Mouse (Mus musculus): ENCODE measurements at regions not wholly inside any gene's neighbourhood (a gene's known extent, or its start where the extent isn't known, plus 50 kb on each side); places are given as distances from the start of the nearest gene placed in this dataset.
"Not testable (repeated sequence)": the region's sequence is repeated elsewhere in the genome, so short reads cannot be mapped to it uniquely, and the experiment has no call there.

DNA sequence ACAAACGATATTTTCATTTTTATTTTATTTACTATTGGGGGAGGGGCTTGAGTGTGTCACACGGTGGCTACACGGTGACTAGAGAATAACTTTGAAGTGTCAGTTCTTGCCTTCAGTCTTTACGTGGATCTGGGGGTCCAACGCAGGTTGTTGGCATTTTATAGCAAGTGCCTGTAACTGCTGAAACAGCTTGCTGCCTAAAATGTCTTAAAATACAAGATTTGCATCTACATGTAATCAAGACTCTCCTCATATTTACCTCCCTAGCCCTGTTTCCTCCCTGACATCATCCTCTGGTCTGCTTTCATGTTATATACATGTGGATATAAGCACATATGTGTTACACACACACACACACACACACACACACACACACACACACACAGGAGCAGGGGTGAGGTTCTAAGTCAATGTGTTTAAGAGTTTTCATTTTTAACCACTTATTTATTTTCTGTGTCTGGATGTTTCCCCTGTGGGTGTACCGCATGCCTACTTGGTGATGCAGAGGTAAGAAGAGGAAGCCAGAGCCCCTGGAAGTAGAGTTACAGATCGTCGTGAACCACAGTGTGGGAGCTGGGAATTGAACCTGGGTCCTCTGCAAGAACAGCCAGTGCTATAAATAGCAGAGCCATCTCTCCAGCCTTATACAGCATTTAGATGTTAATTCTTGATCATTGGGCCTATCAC, 119.5 kb upstream of the Cpsf6 start:
- DNase-seq (ENCODE audit: low spot score in 2 of 2): no peak

DNA sequence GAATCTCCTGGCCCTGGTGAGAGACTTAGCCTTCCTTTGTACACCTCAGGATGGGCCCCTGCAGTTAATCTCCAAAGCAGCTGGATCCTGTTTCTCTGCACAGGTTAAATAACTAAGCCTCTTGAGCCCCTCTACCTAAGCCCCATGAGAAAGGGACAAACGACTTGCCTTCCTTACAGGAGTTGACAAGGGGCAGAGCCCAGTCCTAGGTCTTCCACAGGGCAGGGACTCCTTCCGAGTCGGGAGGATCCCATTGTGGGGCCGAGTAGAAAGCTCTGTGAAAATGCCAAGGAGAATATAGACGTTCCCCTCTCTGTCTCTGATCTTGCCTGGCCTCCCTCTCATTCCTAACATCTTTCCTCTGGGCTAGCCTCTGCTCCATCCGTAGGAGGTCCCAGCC, 118.7 kb upstream of the Cpsf6 start:
- no peak for DNase-seq (ENCODE audit: low spot score in 2 of 2)

DNA sequence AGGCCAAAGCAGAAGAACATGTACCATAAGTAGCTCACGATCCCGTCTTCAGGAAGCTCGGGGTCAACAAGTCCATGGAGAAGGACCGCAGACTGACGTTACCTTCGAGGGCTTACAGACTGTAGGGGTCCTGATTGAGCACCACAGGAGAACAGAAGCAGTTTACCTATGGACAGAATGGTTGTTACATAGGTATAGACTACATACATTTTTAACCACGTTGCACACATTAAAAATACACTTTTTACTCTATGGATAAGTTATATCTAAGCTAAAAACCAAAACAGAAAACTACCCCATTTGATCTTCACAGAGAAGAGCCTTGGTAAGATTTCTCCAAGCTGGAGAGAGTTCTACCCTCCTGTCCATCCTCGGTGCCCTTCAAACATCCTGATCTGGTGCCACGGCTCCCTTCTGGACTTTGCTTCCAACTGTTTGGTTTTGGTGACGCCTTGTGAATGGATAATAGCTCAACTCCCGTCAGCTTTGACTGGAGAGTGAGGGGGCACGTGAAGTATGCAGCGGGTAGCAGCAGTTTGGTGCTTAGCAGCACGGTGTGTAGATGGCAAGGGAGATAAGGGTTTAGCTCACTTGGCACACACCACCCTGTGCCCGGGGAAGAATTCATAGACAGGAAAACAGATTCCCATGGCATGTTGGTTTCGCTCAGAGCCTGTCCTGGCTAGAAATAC, 117.9 kb upstream of the Cpsf6 start:
- DNase-seq (ENCODE audit: low spot score in 2 of 2): no peak

DNA sequence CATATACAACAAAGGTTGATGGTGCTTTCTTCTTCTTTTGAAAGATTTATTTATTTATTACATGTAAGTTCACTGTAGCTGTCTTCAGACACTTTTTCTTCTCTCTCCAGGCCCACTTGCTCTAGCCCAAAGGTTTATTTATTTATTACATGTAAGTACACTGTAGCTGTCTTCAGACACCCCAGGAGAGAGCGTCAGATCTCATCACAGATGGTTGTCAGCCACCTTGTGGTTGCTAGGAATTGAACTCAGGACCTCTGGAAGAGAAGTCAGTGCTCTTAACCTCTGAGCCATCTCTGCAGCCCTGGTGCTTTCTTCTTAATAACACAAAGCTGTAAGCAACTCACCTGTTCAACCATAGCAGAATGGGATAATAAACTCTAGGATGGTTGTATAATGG, 117.3 kb upstream of the Cpsf6 start:
- DNase-seq (ENCODE audit: low spot score in 2 of 2): not testable (repeated sequence)

DNA sequence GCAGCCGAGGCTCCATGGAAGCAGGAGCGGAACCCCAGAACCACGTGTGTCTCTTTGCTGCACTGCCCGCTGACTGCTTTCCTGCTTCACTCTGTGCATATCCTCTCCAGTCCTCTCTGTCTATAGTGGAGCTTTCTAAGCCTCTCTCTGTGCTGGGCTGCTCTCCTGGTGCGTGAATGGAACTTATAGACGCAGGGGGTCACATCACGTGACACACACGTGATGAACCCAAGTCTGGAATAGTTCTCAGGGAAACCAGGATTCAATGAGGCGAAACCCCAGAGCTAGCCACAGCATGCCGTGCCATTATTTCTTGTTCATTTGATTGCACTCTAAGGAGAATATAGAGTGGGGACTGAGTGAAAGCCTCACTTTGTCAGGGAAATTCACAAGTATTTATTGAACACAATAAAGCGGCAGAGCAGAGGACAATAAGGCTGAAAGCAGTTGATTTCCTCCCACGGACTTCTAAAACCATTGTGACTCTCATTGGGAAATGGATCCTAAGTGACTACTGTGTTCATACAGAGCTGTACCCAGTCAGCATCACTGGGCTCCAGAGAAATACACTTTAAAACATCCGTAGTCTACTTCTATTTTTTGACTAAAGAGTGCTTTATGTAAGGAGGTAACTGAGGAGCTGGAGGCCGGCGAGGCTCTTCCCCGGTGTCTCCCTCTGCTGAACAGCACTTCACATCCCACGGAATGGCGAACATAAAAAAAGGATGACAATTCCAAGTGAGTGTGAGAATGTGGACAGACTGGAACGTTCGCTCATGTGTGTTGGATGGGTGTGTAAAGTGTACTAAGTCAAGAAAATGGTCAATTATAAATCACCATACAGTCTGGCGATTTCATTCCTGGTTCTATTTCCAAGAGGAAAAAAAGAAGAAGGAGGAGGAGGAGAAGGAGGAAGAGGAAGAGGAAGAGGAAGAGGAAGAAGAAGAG, 116.5 kb upstream of the Cpsf6 start:
- no peak for DNase-seq (ENCODE audit: low spot score in 2 of 2)

DNA sequence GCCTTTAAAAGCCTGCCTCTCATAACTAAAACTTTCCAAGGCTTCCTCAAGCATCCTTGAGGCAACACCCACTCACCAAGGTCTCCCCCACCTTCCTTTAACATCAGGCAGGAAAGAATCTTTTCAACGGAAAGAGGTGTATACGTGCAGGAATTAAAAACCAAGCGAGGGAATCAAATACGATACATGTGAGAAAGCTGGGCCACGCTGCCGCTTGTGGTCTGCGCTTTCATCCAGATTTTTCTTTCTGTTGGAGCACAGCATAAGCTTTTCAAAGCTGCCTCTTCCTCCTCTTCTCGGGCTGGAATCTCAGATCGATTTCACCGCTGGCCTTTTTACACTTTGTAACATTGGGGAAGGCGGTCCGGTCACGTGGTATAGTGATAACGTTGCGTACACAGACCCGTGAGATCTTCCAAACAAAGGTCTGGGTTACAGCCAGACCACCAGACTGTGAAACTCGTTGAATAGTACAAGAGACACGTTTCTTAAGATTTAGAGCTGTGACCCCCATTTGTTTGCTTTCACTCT, 114.4 kb upstream of the Cpsf6 start:
- no peak for DNase-seq (ENCODE audit: low spot score in 2 of 2)

DNA sequence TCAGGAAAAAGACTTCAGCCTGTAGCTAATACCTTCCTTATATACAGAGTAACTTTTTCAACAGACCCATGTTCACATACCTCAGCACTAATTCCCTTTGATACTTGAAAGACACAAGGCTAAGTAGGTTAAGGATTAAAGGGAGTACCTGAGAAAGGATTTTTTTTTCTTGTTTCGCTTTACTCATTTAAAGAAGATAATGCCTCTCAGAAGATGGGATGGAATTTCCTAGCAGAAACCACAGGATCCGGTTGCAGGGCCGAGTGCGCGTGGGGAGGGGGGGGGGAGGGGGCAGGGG, 114.0 kb upstream of the Cpsf6 start:
- DNase-seq (ENCODE audit: low spot score in 2 of 2): no peak

DNA sequence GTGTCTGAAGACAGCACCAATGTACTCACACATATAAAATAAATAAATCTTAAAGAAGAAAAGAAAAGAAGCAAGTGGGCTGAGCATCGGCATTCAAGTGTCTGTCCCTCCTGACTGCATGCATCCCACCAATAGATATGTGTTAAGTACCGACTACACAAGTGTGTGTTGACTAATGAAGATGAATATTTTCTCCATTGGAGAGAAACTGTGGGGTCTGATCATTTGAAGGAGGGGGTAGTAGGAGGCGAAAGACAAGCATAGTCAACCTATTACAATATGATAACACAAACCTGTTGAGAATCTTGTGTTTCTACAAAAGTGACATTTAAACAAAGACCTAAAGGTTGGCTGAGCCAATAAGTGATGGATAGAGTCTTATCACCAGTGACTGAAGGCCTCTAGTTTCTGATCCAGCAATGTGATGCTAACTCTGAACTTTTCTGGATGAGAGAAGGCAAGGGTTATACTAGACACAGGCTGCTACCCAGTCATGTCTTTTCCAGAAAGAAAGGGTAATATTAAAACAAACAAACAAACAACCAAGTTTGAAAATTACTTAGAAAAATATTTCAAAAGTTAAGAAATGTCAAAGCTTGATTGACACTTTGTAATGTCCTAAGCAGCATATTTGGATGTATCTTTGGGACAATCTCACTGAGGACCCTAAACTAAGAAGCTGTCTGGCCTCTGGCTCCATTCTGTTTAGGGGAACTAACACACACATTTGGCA, 113.4 kb upstream of the Cpsf6 start:
- no peak for DNase-seq (ENCODE audit: low spot score in 2 of 2)

DNA sequence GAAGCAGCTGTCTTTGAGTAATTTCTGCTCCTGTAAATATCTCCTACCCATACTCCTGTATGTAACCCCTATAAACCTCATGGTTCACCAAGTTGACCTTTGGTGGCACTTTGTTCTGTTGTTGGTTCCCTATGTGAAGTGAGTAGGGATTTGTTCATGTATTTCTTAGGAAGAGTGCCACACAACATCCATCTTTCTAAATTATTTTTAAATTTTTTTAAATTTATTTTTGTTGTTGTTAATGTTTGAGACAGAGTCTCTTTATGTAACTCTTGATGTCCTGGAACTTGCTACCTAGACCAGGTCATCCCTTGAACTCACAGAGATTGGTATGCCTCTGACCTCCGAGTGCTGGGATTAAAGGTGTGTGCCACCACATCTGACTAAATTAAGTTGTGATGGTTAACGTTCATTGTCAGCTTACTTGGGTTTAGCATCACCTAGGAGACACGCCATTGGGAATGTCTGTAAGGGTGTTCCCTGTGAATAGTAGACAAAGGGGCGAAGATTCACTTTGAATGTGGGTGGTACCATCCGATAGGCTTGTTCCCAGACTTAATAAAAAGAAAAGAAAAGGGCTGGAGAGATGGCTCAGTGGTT, 112.7 kb upstream of the Cpsf6 start:
- DNase-seq (ENCODE audit: low spot score in 2 of 2): no peak

DNA sequence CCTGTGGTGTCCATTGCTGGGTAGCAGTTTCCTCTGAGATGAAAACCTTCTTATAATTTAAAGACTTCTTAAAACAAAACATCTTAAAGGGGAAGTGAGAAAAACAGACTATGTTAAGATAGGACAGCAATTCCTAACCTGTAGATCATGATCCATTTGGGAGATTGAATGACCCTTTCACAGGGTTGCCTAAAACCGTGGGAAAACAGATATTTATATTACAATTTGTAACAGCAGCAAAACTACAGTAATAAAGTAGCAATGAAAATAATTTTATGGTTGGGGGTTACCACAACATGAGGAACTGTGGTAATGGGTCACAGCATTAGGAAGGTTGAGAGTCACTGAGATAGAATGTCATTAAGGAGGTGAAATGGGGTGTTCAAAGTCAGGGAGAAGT, 111.9 kb upstream of the Cpsf6 start:
- DNase-seq (ENCODE audit: low spot score in 2 of 2): no peak

DNA sequence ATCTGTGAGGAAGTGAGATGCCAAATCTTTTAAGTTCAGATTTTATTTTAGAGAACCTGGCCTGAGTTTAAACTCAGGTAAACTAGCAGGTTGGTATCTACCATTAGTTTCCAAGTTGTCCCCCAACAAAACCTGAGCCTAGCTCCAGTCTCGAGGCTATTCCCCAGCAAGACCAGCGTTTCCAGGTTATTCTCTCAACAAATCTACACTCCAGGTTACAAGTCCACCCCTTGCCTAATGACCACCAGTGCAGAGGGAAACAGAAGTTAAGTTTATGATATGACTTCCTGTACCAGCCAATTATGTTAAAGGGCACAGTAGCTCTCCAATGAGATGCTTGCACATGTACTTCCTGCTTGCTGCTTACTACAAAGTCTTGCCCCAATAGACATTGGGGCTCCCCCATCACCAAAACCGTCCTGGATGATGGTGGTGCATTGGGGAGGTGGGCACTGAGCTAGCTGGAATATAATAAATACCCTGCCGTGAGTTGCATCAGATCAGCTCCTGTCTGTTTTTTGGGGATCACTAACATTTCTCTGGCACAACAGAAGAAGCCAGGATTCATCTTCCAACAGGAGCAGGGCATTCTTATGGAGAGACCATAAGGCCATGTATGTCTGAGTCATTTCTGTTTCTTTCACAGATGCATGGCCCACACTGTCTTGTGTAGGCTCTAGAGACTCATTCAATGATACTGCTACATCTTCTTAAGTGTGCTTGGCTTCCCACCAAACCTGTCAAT, 111.2 kb upstream of the Cpsf6 start:
- no peak for DNase-seq (ENCODE audit: low spot score in 2 of 2)

DNA sequence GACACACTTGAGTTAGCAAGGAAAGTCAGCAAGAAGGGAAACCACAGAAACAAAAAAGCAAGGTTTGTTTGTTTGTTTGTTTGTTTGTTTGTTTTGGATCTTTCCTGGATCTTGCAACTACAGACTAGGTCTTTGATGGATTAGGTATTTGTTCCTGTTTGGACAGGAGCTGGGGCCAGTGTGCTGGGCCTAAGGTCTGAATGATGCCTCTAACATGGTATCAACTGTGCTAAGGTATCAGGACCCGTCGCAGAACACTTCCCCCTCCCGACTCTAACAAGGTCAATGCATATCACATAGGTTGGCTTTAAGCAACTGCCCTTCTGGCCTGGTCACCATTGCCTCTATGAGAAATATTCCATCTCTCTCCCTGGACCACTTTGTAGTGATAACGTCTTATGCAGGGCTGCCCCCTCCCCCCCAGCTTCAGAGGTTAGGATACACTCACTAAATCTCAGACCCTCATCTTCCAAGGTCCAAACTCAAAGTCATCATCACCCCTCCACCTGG, 103.3 kb upstream of the Cpsf6 start:
- DNase-seq (ENCODE audit: low spot score in 2 of 2): no peak

DNA sequence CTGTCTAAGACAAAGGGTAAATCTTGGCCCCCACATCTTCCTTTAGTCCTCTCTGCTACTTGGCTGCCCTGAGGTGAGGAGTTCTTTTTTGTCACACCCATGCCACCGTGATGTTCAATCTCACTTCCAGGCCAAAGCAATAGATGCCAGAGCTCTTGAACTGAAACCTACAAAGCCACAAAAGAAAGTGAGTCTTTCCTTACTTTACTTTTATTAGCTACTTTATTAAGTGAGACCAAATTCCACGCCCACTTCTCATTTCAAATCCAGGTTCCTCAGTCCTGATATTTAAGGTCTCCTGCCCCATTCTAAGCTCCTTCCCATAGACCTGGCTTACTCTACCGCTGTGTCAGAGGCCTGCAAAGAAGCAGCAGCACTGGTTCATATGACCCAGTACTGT, 102.5 kb upstream of the Cpsf6 start:
- DNase-seq (ENCODE audit: low spot score in 2 of 2): no peak

DNA sequence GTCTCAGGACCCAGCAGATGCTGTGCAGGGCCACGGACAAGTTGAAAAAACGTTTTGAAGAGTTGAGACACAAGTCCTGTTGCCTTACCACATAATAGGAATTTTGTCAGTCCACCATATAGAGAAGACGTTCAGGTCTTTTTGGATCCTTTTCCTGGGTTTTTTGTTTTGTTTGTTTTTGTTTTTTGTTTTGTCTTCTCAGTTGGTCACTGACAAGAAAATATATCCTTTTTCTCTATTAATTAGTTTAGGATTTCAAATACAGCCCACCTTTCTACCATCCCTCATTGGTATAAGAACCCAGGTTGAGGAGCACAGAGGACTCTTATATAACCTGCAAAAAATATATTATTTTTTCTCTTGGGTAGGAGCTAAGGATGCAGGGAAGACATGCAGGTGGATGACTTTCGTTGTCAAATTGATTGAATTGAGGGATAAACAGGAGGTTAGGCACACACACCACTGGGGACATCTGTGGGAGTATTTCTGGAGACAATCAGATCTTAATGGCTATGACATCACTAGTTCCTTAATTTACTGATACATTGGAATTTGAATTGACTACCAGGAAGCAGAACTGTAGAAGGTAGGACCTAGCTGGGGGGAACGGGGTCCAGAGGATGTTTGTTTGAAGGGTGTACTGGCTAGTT, 101.7 kb upstream of the Cpsf6 start:
- no peak for DNase-seq (ENCODE audit: low spot score in 2 of 2)

DNA sequence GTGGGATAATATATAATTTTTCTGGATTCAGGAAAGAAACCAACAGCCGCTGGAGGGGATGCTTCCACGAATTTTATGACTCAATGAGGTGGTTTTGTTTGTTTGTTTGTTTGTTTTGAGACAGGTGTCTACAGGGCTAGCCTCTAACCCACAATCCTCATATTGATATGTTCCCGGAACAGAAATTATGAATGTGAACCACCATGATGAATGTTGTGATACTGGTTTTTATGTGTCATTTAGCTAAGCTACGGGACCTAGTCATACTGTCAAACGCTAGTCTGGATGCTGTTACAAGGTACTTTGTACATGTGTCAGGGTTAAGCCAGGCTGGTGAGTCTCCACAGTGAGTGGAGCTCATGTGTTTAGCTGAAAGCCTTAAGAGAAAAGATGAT, 100.6 kb upstream of the Cpsf6 start:
- DNase-seq (ENCODE audit: low spot score in 2 of 2): no peak

DNA sequence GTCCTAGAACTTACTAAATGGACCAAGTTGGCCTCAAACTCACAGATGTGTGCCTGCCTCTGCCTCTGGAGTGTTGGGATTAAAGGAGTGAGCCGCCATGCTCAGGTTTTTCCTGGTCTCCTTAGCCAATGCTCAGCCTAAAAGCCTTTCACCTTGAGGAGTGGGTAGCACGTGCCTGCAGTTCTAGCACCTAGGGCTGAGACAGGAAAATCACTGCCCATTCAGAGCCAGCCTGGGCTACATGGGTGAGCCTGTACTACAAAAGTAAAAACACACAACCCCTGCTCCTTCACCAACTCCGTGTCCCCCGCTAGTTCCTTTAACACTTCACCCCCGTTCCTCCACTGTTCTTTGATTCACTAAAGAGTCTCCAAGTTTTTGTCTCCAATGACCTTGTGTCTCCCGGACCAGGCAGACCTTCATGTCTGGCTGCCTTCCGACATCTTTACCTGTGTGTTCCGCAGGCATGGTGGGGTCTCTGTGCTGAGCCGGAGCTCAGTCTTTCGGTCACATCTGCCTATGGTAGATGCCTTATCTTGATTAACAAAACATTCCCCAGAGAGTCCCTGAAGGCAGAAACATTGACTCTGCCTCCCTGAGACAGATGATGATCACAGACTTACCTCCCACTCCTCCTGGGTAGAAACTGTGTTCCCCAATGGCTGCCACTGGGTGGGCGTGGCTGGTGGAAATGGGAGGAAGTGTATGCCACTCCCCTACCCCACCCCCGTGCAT, 100.1 kb upstream of the Cpsf6 start:
- DNase-seq (ENCODE audit: low spot score in 2 of 2): no peak

DNA sequence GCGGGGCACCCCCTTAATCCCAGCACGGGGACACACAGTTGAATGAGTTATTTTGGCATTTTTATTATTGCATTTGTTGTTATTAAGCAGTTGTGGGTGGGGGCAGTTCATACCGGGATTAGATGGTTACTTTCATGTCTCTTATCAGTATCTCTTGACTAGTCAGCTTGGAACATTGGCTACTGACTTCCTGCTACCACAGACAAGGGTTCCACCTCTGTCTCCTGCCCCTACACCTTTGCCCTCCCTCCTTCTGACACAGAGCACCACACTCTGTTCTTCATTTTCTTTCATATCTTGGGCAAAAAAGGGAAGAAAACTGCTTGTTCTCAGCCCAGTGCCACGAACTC, 99.1 kb upstream of the Cpsf6 start:
- no peak for DNase-seq (ENCODE audit: low spot score in 2 of 2)

DNA sequence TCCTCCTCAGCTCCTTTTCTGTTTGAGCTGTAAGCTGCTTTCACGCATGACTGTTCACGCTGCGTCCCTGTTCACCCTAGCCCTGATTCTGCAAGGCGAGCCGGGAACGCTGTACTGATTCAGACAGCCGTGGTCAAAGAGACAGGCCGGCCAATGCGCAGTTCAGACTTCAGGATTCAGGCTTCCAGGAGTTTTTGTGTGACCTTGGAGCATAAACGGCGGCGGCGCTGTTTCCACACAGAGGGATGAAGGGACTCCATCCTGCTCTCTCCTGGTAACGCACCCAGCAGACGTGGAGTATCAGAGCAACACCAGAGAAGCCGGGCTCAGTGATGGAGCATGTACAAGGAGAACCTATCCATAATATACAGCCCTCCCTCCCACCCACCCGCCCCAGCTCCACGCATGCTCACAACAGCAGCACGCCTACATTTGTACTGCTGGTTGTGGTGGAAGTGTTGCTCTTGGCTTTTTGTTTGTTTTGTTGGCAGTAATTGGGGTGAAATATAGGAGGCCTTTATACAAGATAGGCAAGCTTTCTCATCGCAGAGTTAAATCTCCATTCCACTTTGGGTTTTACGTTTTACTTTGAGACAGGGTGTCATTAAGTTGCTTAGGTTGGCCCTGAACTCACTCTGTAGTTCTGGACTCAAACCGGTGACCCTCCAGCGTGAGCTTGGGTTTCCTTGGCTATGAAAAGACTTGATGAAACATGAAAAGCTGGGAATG, 98.6 kb upstream of the Cpsf6 start:
- DNase-seq (ENCODE audit: low spot score in 2 of 2): no peak
